Mouse (Mus musculus) heart, postnatal 0 days (tissue): ENCODE results near the gene Pilra.
A peak's percentile ranks its signal among the peaks of the same experiment; 100 is the strongest.

Source experiments
- CTCF ChIP-seq: IDR thresholded peaks from 2 replicates; pipeline ENCODE4 v1.5.1; 2016; ENCODE audit warnings: antibody characterized with exemption, control low read depth, low read depth
- EP300 ChIP-seq: IDR thresholded peaks from 2 replicates; pipeline ENCODE4 v1.6.1; 2016; ENCODE audit warnings: antibody characterized with exemption, low read depth

- TF ChIP-seq CTCF (peak; percentile 61; the same call in 1 of the 2 replicates), EP300 (no peak)
These were observed 41.8 kb upstream of the Pilra start for GRCm38 (mm10) chr5:137877860-137878259.
